Mouse (Mus musculus) gastrocnemius, adult 2 months (tissue): ENCODE measurements around the gene Tlr8. TPM values are rescaled to one million over a fixed set of nuclear protein-coding genes. Genes with fewer than 3 reads are reported as not detected.

Experiments used
- DNase-seq: peaks from one replicate; pipeline ENCODE4 v3.0.0; 2022
- H3K27ac ChIP-seq: fragments of 200-600 bp; 2 replicates; pipeline ENCODE4 v1.8.1; 2022; ENCODE audit warnings: mild to moderate bottlenecking
- H3K4me3 ChIP-seq: fragments of 200-600 bp; 2 replicates; pipeline ENCODE4 v1.8.1; 2022; ENCODE audit warnings: mild to moderate bottlenecking, moderate library complexity
- CTCF ChIP-seq: fragments of 200-600 bp; IDR thresholded peaks from 2 replicates; pipeline ENCODE4 v1.8.1; 2022; ENCODE audit warnings: antibody characterized with exemption, mild to moderate bottlenecking, moderate library complexity
- intact Hi-C: fragments of 180-260 bp; cut with DNase I; formaldehyde crosslinking; loops from one replicate; pipeline ENCODE4 v1.15.1; 2025
- total RNA-seq, 2 experiments: library from RNA; stranded (reverse); gene quantifications; 2 replicates each; pipeline ENCODE4 v1.2.3; 2021

The Tlr8 gene
- total RNA-seq, 2 experiments from 2014 or later, result 0.36 to 0.73 TPM

DNA sequence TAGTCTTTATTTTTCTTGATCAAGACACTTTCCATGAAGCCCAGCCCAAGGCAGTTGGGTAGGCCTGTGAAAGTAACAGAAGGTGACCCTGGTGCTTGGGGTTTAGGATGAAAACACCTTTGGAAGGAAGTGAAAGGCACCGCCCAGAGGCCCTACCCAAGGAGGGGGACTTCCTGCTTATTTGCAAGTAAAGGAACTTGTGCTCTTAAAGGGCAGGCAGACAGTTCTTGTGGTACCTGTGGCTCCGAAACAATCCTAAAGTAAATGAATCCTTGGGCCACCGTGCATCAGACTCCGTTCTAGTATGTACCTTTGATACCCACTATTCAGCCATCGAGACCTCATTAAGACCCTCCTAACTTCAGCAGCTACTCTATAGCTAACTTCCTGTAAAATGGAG is 37.6 kb downstream of the Tlr8 start:
- TF ChIP-seq CTCF, result no peak
- Histone ChIP-seq H3K4me3 (no peak overlapping the region), H3K27ac (no peak overlapping the region)
- no peak for DNase-seq
- intact Hi-C loops, result no loop called here

DNA sequence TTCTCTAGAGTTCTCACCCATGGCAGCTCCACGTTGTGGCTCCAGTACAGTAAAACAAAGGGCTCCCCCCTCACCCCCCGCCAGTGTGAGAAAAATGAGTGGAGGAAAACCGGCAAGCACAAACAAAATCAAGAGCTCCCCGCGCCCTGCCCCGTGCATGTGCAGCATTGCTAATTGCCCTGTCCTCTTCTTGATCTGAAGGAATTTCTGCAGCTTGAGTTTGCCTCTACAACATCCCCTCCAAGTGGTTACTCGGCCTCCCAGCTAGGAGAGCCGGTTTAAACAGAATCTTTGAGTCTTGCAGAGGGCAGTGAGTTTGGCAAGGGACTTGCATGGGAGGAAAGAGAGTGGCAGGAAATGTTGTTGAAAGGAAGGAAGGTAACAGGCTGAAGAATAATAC is 51.4 kb downstream of the Tlr8 start:
- intact Hi-C loops, result no loop called here
- peak; percentile 41 for DNase-seq
- Histone ChIP-seq H3K4me3 (peak overlapping the region; percentile 42), H3K27ac (peak overlapping the region; percentile 79)
- TF ChIP-seq CTCF, result peak; percentile 64

DNA sequence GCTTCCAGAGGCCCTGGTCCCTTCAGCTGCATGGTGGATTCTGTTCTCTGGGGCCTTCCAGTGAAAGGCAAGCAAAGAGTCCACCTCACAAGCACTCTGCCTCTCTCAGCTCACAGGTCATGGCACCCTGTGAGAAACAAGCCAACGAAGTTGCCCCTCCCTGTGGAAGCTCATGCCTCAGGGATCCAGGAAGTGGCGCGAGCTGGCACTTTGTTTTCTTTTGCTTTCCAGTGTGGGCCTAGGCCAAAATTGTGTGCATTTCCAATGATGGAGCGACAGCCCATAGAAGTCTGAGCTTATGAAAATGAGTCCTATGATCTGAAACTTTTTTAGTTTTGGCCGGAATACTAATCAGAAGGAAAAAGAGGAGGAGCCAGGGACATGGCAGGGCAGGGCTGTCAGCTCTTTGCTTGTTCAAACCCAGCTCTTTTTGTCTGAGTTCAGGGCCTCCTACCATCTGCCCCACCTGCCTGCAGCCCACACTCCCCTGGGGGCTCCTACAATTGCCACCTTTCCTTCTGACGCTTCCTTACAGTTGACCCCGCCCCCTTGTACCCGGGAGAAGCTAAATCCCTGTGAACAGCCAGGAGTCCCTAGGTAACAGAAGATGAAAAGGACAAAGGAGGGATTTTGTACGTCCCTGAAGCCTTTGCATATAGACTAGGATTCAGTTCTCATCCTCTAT is 52.1 kb downstream of the Tlr8 start:
- H3K4me3 ChIP-seq, result peak overlapping the region; percentile 42
- peak overlapping the region; percentile 79 for H3K27ac ChIP-seq
- DNase-seq, result no peak
- TF ChIP-seq CTCF, result no peak
- intact Hi-C loops, result no loop called here

DNA sequence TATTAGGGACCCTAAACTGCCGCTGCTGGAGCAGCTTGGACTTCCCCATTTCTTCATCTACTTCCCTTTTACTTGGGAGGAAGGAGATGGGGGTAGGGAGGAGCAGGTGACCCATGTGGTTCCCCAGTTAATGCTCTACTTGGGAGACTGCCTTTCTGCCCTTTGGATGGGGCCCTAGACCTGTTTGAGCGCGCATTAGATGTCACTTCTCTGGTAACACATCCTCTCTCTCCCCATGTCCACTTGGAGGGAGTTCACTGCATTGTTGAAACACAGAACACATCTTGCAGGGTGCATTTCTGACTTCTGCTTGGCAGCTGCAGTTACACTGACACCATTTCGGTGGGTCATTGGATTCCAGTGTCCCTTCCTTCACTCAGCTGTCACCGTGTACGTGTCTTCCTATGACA is 53.8 kb downstream of the Tlr8 start:
- TF ChIP-seq CTCF, result no peak
- no peak for DNase-seq
- Histone ChIP-seq H3K27ac (peak overlapping the region; percentile 79), H3K4me3 (peak overlapping the region; percentile 84)
- intact Hi-C loops, result no loop called here

DNA sequence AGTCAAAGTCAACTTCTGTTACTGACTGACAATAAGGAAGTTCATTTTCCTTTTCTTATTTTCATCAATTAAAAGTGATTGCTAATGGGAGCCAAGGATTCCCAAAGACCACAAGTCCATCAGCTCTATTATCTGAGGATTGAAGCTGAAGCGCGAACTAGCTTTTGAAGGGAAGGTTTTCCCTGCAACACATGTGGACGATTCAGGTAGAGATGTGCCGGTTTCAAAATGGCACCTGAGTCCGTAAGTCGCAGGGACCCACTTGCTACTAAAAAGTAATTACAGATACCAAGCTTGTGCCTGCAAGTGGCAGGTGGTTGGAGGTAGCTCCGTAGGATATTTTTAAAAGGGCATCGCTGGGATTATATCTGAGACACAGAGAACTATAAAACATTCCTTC is 54.3 kb downstream of the Tlr8 start:
- no peak for TF ChIP-seq CTCF

DNA sequence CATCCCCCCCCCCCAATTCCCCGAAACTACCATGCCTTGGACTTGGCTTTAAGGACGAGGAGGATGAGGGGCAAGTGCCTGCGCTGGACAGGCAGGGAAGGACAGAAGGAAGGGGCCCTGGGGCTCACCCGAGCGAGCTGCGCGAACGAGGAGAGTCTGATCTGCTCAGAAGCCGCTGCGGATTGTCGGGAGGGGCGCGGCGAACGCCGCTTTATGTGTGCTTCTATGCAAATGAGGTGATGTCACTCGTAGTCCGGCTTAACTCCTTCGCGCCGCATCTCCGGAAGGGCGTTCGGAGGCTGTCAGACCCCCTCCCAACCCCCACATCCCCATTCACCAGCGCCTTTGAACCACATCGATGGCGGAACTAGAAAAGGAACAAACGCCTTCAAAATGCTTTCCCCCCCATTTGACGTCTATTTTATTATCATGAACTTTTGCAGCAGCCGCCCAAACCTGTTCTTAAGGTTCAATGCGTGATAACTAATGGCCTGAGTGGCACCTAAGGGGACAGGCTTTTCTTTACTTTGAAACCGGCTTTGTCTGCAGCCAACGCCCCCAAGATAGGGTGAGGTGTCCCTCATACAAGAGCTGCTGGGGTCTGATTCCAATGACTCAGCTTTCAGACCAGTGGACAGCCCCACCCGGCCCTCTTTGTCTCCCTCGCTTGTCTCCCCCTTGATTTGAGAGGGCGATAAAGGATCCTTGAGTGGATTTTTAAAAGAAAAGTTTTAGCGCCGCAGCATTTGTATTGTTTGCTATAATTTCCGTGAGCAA is 55.0 kb downstream of the Tlr8 start, which contains the start of gene Tmsb4x:
Gene Tmsb4x, minus strand, starts transcription at position 338 of the 777 bp plus-strand sequence.
- Histone ChIP-seq H3K4me3 (peak within 1 kb of the TSS; percentile 84), H3K27ac (peak within 1 kb of the TSS; percentile 79)
- TF ChIP-seq CTCF, result no peak
- DNase-seq, result peak; percentile 87
- intact Hi-C loops, result loop anchor here (10.0 kb wide), 2 partner anchors 54 to 124 kb away; no protein-coding TSS in a partner anchor

More for the DNA sequence above, 54.3 kb downstream of the Tlr8 start:
- intact Hi-C loops, result loop anchor here (10.0 kb wide), 2 partner anchors 55 to 125 kb away; no protein-coding TSS in a partner anchor
- Histone ChIP-seq H3K4me3 (peak overlapping the region; percentile 84), H3K27ac (peak overlapping the region; percentile 79)
- no peak for DNase-seq

DNA sequence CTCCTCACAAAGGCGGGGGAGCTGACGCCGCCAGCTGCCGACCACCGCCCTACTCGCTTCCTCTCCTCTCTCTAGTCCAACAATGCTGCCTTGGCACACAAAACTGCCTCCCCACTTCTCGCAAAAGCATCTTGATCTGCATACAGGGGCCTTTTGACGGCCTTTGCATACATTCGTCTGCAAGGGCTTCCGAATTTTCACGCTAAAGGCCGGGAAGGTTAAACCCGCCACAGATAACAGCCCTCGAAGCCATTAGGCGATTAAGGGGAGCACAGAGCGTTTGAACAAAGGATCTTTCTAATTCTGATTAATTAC is 55.7 kb downstream of the Tlr8 start:
- H3K27ac ChIP-seq, result peak overlapping the region; percentile 79
- H3K4me3 ChIP-seq, result peak overlapping the region; percentile 84
- intact Hi-C loops, result loop anchor here (10.0 kb wide), 2 partner anchors 54 to 124 kb away; no protein-coding TSS in a partner anchor
- TF ChIP-seq CTCF, result no peak
- DNase-seq, result peak; percentile 47

DNA sequence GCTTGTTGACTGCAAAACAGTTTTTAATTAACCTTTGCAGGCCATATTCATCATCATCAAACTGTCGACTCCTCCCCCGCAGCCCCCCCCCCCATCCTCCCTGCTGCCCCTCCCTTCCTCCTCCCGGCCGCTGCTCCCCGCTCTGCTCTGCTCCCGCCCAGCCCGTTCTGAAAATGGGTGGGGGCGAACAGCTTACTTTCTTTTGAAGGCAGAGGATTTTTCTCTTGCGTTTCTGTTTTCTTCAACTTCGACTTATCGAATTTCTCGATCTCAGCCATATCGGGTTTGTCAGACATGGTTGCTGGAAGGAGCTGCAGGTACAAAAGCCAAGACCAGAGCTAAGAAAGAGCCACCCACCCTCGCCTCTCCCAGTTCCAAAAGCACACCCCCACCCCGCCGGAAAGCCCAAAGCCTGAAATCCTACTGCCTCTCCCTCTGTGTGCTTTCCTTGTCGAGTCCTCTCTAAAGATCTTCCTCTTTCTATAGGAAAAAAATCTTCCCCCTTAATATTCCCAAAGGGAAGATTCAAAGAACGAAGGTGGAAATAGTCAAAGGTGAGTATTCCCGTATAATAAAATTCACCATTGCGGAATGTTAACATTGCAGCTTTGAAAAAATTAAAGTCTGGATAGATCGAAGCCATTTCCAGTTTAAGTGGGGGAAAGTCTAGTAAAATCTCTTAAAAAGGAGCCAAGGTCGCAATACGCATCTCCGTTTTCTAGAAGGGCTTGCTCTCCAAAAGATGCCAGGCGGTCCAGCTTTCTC is 56.2 kb downstream of the Tlr8 start:
- DNase-seq, result peak; percentile 45
- Histone ChIP-seq H3K27ac (peak overlapping the region; percentile 79), H3K4me3 (peak overlapping the region; percentile 84)
- no peak for TF ChIP-seq CTCF
- intact Hi-C loops, result loop anchor here (10.0 kb wide), 2 partner anchors 53 to 123 kb away; no protein-coding TSS in a partner anchor

DNA sequence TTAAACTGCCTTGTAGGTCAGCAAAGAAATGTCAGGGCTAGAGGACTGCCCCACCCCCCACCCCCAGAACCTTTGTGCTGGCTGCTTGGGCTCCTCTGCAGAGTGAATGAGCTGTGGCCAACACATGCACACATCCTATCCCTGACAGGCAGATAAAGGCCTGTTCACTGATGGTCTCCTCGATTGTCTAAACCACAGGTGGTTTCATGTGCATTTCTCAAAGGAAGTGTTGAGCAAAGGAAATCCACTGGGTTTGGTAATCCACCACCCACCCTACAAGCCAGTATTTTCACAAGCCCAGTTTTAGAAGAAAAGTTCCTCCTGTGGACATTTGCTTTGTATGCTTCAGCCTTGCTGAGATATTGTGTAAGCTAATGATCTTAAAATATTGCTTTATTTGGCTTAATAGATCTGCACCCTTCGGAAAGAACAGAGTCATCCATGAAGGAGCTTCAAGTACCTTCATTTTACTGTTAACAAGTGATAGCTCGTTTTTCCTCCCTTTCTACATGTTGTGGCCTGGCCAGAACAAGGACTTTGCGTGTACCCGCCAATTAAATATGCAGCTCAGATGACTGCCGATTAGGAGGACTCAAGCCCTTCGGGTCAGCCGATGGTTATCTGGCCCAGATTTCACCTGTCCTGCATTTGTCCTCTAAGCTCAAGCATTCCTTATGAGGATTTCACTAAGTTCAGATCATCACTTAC is 58.2 kb downstream of the Tlr8 start:
- no peak for DNase-seq
- peak overlapping the region; percentile 84 for H3K4me3 ChIP-seq
- no peak for TF ChIP-seq CTCF

DNA sequence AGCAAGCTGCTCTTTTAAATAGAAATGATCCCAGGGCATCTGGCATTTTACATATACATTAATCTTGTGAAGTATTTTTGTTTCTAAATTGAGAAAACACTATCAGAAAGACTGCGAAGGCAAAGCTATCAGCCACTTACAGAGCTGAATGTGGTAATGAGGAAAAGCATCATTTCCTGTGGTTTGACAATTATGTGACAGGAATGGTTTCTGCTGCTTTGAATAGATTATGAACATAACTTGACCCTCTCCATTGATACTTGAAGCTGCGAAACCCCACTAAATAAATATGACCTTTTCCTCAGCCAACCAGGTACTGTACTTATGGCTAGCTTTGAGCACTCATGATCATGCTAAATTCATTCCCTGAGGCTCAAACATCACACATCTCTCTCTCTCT is 62.8 kb downstream of the Tlr8 start:
- no peak overlapping the region for H3K4me3 ChIP-seq
- no peak for DNase-seq
- H3K27ac ChIP-seq, result peak overlapping the region; percentile 66
- no peak for TF ChIP-seq CTCF
- intact Hi-C loops, result loop anchor here (10.0 kb wide), 2 partner anchors 47 to 117 kb away; no protein-coding TSS in a partner anchor

More for the DNA sequence above, 58.2 kb downstream of the Tlr8 start:
- intact Hi-C loops, result loop anchor here (10.0 kb wide), 2 partner anchors 51 to 121 kb away; no protein-coding TSS in a partner anchor
- peak overlapping the region; percentile 79 for H3K27ac ChIP-seq

DNA sequence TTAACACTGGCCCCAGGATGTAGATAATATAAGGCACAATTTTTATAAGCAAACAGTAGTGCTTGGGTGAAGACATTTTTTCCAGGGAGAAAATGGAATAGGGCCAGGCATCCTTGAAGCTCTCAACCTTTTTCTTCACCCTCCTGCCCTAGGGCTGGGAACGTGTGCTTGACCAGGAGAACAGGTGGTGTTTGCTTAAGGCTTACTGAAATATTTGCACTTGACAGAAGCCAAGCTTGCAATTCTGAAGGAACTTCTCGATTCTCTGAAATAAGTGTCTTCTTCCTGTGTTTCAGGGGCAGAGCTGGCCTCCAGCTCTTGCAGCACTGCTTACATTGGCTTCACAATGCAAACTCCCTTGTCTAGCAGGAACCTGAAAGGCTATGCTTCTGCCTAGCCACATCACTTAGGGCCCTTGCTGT is 68.9 kb downstream of the Tlr8 start:
- no peak for TF ChIP-seq CTCF
- Histone ChIP-seq H3K4me3 (no peak overlapping the region), H3K27ac (no peak overlapping the region)
- DNase-seq, result no peak
- intact Hi-C loops, result no loop called here

Other genes starting within 250 kb of the Tlr8 start
- 100 to 1,000 TPM; 120 to 207 TPM for gene Tmsb4x, start 55.0 kb downstream of the Tlr8 start, total RNA-seq
- under 1 TPM; 0.43 to 0.70 TPM for gene Tlr7, start 66.2 kb upstream of the Tlr8 start, total RNA-seq
- 1 to 10 TPM; 1.3 to 2.5 TPM for gene Prps2, start 118.4 kb upstream of the Tlr8 start, total RNA-seq